Mouse (Mus musculus) forebrain, embryonic 13.5 days (tissue): ENCODE results near the gene Ppp1r10. TPM values are rescaled to one million over a fixed set of nuclear protein-coding genes. Genes with fewer than 3 reads are reported as not detected.

Experiments used
- ATAC-seq: fragments of 200-750 bp; cut with Nextera tagmentation; 2 replicates; pipeline ENCODE4 v1.8.0; 2017
- H3K27ac ChIP-seq: fragments of 300-500 bp; sonication (generic); 2 replicates; pipeline ENCODE4 v1.5.1; 2015; ENCODE audit warnings: inconsistent platforms, mild to moderate bottlenecking, moderate library complexity
- H3K27me3 ChIP-seq: fragments of 300-500 bp; sonication (generic); 2 replicates; pipeline ENCODE4 v1.6.1; 2015; ENCODE audit warnings: mild to moderate bottlenecking, inconsistent platforms
- H3K36me3 ChIP-seq: fragments of 300-500 bp; sonication (generic); 2 replicates; pipeline ENCODE4 v1.6.1; 2015; ENCODE audit warnings: mild to moderate bottlenecking, inconsistent platforms; ENCODE audit not compliant: poor library complexity, severe bottlenecking
- H3K4me1 ChIP-seq: fragments of 300-500 bp; sonication (generic); 2 replicates; pipeline ENCODE4 v1.6.1; 2015; ENCODE audit warnings: inconsistent platforms
- H3K4me2 ChIP-seq: fragments of 300-500 bp; sonication (generic); 2 replicates; pipeline ENCODE4 v1.6.1; 2015; ENCODE audit warnings: inconsistent platforms, mild to moderate bottlenecking, moderate library complexity
- H3K4me3 ChIP-seq: fragments of 300-500 bp; sonication (generic); 2 replicates; pipeline ENCODE4 v1.5.1; 2015; ENCODE audit warnings: mild to moderate bottlenecking, inconsistent platforms
- H3K9ac ChIP-seq: fragments of 300-500 bp; sonication (generic); 2 replicates; pipeline ENCODE4 v1.6.1; 2015; ENCODE audit warnings: mild to moderate bottlenecking, inconsistent platforms
- H3K9me3 ChIP-seq: fragments of 300-500 bp; sonication (generic); replicated peaks from 2 replicates; pipeline ENCODE4 v1.6.1; 2016; ENCODE audit warnings: inconsistent platforms
- WGBS: fragments of 180-500 bp; shearing (Covaris S2); methylation state at CpG from one replicate; pipeline ENCODE4 v1.1.7; 2015; 5-methylcytosine and 5-hydroxymethylcytosine counted together
- microRNA counts: library from miRNA; unstranded; fragments of <30 nt; microRNA quantifications from one replicate; lab custom pipeline; 2016
- microRNA-seq: library from miRNA; unstranded; fragments of <30 nt; microRNA quantifications from one replicate; pipeline ENCODE4, GENCODE M21; 2016
- polyA plus RNA-seq: library from polyadenylated mRNA; unstranded; fragments of >200 nt; fragmentation: Nextera tagmentation; extraction: Ambion mirVana; gene quantifications from 2 replicates; pipeline ENCODE4 v1.2.1, GENCODE M21; 2015

The Ppp1r10 gene
- polyA plus RNA-seq, 1 experiment from 2014 or later, result 52.2 TPM

GRCm38 (mm10) chr17:35981776-35982175 is 65.5 kb downstream of the Ppp1r10 start:
- Histone ChIP-seq H3K4me1 (peaks cover 23% of the 10 kb centered on the region), H3K4me3 (no peak overlapping the region), H3K27ac (no peak overlapping the region), H3K9me3 (no peaks in the 10 kb centered on the region), H3K27me3 (no peaks in the 10 kb centered on the region), H3K36me3 (peaks cover 53% of the 10 kb centered on the region), H3K4me2 (no peak overlapping the region), H3K9ac (no peak overlapping the region)
- 92% methylated on average over 9 of the region's 9 CpGs for WGBS
- ATAC-seq, result no peak

MicroRNA genes within 50 kb of the gene (microRNA counts, 519-probe panel; counts per million panel counts)
- microRNA mmu-miR-1894-3p (lab: Ali Mortazavi, UCI) (177 counts per million, percentile 53 among the panel's probes with 10 or more counts), microRNA mmu-miR-1894-5p (lab: Ali Mortazavi, UCI) (177 counts per million, percentile 53 among the panel's probes with 10 or more counts), microRNA mmu-miR-877 (lab: Ali Mortazavi, UCI) (177 counts per million, percentile 53 among the panel's probes with 10 or more counts)

Small RNA genes lying within 50 kb of the gene (microRNA-seq; reads per million reads assigned to microRNA genes)
- gene Gm28033, result not detected
- 0.80 reads per million for gene Mir1894
- 141 reads per million, percentile 55 among the genes with 10 or more reads in this experiment for gene Mir877

Other genes starting within 250 kb of the Ppp1r10 start
- 12.7 and 17.0 TPM in 2 replicates for gene Vars2, start 248.8 kb upstream of the Ppp1r10 start, polyA plus RNA-seq
- 36.3 and 42.6 TPM in 2 replicates for gene Gtf2h4, start 242.7 kb upstream of the Ppp1r10 start, polyA plus RNA-seq
- 153 and 169 TPM in 2 replicates for gene Ddr1, start 211.8 kb upstream of the Ppp1r10 start, polyA plus RNA-seq
- 4.5 and 5.2 TPM in 2 replicates for gene Ier3, start 94.8 kb upstream of the Ppp1r10 start, polyA plus RNA-seq
- gene Flot1, start 93.2 kb upstream of the Ppp1r10 start, polyA plus RNA-seq, result 57.0 and 57.7 TPM in 2 replicates
- 1,790 and 1,841 TPM in 2 replicates for gene Tubb5, start 78.1 kb upstream of the Ppp1r10 start, polyA plus RNA-seq
- 15.1 and 18.4 TPM in 2 replicates for gene Mdc1, start 74.9 kb upstream of the Ppp1r10 start, polyA plus RNA-seq
- gene Nrm, start 55.1 kb upstream of the Ppp1r10 start, polyA plus RNA-seq, result 41.3 and 47.9 TPM in 2 replicates
- gene Ppp1r18, start 50.8 kb upstream of the Ppp1r10 start, polyA plus RNA-seq, result 20.9 and 22.7 TPM in 2 replicates
- 38.6 and 39.9 TPM in 2 replicates for gene Dhx16, start 36.6 kb upstream of the Ppp1r10 start, polyA plus RNA-seq
- 31.6 and 36.6 TPM in 2 replicates for gene 2310061I04Rik, start 19.0 kb upstream of the Ppp1r10 start, polyA plus RNA-seq
- gene Atat1, start 6.4 kb upstream of the Ppp1r10 start, polyA plus RNA-seq, result 331 and 355 TPM in 2 replicates
- gene Mrps18b, start within 50 bp of the Ppp1r10 start, polyA plus RNA-seq, result 57.1 and 62.2 TPM in 2 replicates
- gene Abcf1, start 53.3 kb downstream of the Ppp1r10 start, polyA plus RNA-seq, result 108 and 120 TPM in 2 replicates
- gene Gnl1, start 63.4 kb downstream of the Ppp1r10 start, polyA plus RNA-seq, result 50.1 and 54.4 TPM in 2 replicates
- 62.7 and 70.0 TPM in 2 replicates for gene Prr3, start 63.8 kb downstream of the Ppp1r10 start, polyA plus RNA-seq
- gene H2-T24, start 104.1 kb downstream of the Ppp1r10 start, polyA plus RNA-seq, result 6.3 and 6.5 TPM in 2 replicates
- gene H2-T23, start 116.4 kb downstream of the Ppp1r10 start, polyA plus RNA-seq, result 5.6 and 5.7 TPM in 2 replicates
- 4.0 TPM in 2 replicates for gene H2-T22, start 126.3 kb downstream of the Ppp1r10 start, polyA plus RNA-seq
- not detected in 2 replicates for gene Gm6034, start 126.5 kb downstream of the Ppp1r10 start, polyA plus RNA-seq
- gene Gm11127, start 141.9 kb downstream of the Ppp1r10 start, polyA plus RNA-seq, result not detected in 2 replicates
- gene Gm19684, start 205.2 kb downstream of the Ppp1r10 start, polyA plus RNA-seq, result not detected in 2 replicates
- not detected in 2 replicates for gene Gm7030, start 213.0 kb downstream of the Ppp1r10 start, polyA plus RNA-seq